Mouse (Mus musculus) heart, postnatal 10 days (tissue): ENCODE measurements around the gene Tnfsf15. TPM values are rescaled to one million over a fixed set of nuclear protein-coding genes. Genes with fewer than 3 reads are reported as not detected.

Experiments
- DNase-seq, 2 experiments: peaks; one replicate each; pipeline ENCODE4 v3.0.0; 2021
- intact Hi-C: fragments of 180-260 bp; cut with DNase I; formaldehyde crosslinking; loops from one replicate; pipeline ENCODE4 v1.15.1; 2025
- total RNA-seq, 2 experiments: library from RNA; stranded (reverse); gene quantifications; 2 replicates each; pipeline ENCODE4 v1.2.3; 2021

The Tnfsf15 gene
- total RNA-seq, 2 experiments from 2014 or later = not detected

- DNase-seq = peak; percentile 51 to 61
- intact Hi-C loops = loop anchor here (1.0 to 10.0 kb wide), 6 partner anchors 97 to 806 kb away; no protein-coding TSS in a partner anchor
Measured at GRCm38 (mm10) chr4:63686157-63686556, 58.8 kb downstream of the Tnfsf15 start.

GRCm38 (mm10) chr4:63685253-63685525 lies 59.7 kb downstream of the Tnfsf15 start:
- intact Hi-C loops = loop anchor here (5.0 to 10.0 kb wide), 2 partner anchors 180 to 807 kb away; no protein-coding TSS in a partner anchor
- no peak for DNase-seq

- no peak for DNase-seq
- intact Hi-C loops = loop anchor here (5.0 to 10.0 kb wide), 2 partner anchors 180 to 808 kb away; no protein-coding TSS in a partner anchor
Measured at GRCm38 (mm10) chr4:63684412-63685252, 60.3 kb downstream of the Tnfsf15 start.

GRCm38 (mm10) chr4:63683716-63684115 lies 61.2 kb downstream of the Tnfsf15 start:
- intact Hi-C loops = loop anchor here (10.0 kb wide), 1 partner anchor 179 kb away; no protein-coding TSS in a partner anchor
- DNase-seq = no peak

GRCm38 (mm10) chr4:63683056-63683455 lies 61.9 kb downstream of the Tnfsf15 start:
- intact Hi-C loops = loop anchor here (10.0 kb wide), 1 partner anchor 178 kb away; no protein-coding TSS in a partner anchor
- no peak for DNase-seq

- DNase-seq = no peak
- intact Hi-C loops = loop anchor here (10.0 kb wide), 1 partner anchor 178 kb away; no protein-coding TSS in a partner anchor
Measured at GRCm38 (mm10) chr4:63682441-63682840, 62.5 kb downstream of the Tnfsf15 start.

GRCm38 (mm10) chr4:63681557-63681956 lies 63.4 kb downstream of the Tnfsf15 start:
- intact Hi-C loops = loop anchor here (10.0 kb wide), 1 partner anchor 177 kb away; no protein-coding TSS in a partner anchor

More at GRCm38 (mm10) chr4:63681557-63681956, 63.4 kb downstream of the Tnfsf15 start:
- no peak for DNase-seq

Other genes with a start within 250 kb of the Tnfsf15 start
- 10 to 100 TPM in 1 of 2 experiments, 1 to 10 TPM in 1; 10.0 to 11.0 TPM for gene Whrn, start 249.1 kb downstream of the Tnfsf15 start, total RNA-seq
- gene Atp6v1g1, start 200.3 kb downstream of the Tnfsf15 start, total RNA-seq = 100 to 1,000 TPM; 161 to 165 TPM
- 1 to 10 TPM; 5.9 to 6.5 TPM for gene Tmem268, start 186.3 kb downstream of the Tnfsf15 start, total RNA-seq
- gene Gm11213, start 139.9 kb downstream of the Tnfsf15 start, total RNA-seq = not detected
- not detected for gene Tex48, start 122.7 kb downstream of the Tnfsf15 start, total RNA-seq
- gene Gm11214, start 81.7 kb downstream of the Tnfsf15 start, total RNA-seq = not detected
- gene Tnfsf8, start 116.2 kb upstream of the Tnfsf15 start, total RNA-seq = not detected